Mouse (Mus musculus) heart, embryonic 13.5 days (tissue): ENCODE results near the gene Rrp8. TPM values are rescaled to one million over a fixed set of nuclear protein-coding genes. Genes with fewer than 3 reads are reported as not detected.
"Not testable (repeated sequence)": the region's sequence is repeated elsewhere in the genome, so short reads cannot be mapped to it uniquely, and the experiment has no call there.

Experiments used
- ATAC-seq: fragments of 200-750 bp; cut with Nextera tagmentation; 2 replicates; pipeline ENCODE4 v1.8.0; 2017; ENCODE audit warnings: moderate TSS enrichment; ENCODE audit not compliant: insufficient number of reproducible peaks, low FRiP score, low TSS enrichment; ENCODE audit errors: extremely low read depth
- H3K27ac ChIP-seq: fragments of 300-500 bp; sonication (generic); replicated peaks from 2 replicates; pipeline ENCODE4 v1.5.1; 2015; ENCODE audit warnings: moderate library complexity, mild to moderate bottlenecking, inconsistent platforms
- H3K27me3 ChIP-seq: fragments of 300-500 bp; sonication (generic); replicated peaks from 2 replicates; pipeline ENCODE4 v1.6.1; 2015; ENCODE audit warnings: mild to moderate bottlenecking, inconsistent platforms
- H3K36me3 ChIP-seq: fragments of 300-500 bp; sonication (generic); 2 replicates; pipeline ENCODE4 v1.6.1; 2015; ENCODE audit warnings: mild to moderate bottlenecking, inconsistent platforms
- H3K4me1 ChIP-seq: fragments of 300-500 bp; sonication (generic); 2 replicates; pipeline ENCODE4 v1.6.1; 2015; ENCODE audit warnings: inconsistent platforms
- H3K4me2 ChIP-seq: fragments of 300-500 bp; sonication (generic); 2 replicates; pipeline ENCODE4 v1.6.1; 2015; ENCODE audit warnings: inconsistent platforms, mild to moderate bottlenecking, moderate library complexity
- H3K4me3 ChIP-seq: fragments of 300-500 bp; sonication (generic); 2 replicates; pipeline ENCODE4 v1.5.1; 2015; ENCODE audit warnings: moderate library complexity, mild to moderate bottlenecking, inconsistent platforms
- H3K9ac ChIP-seq: fragments of 300-500 bp; sonication (generic); 2 replicates; pipeline ENCODE4 v1.6.1; 2015; ENCODE audit warnings: inconsistent platforms, mild to moderate bottlenecking, moderate library complexity
- H3K9me3 ChIP-seq: fragments of 300-500 bp; sonication (generic); 2 replicates; pipeline ENCODE4 v1.6.1; 2016; ENCODE audit warnings: inconsistent platforms
- WGBS: fragments of 180-500 bp; shearing (Covaris S2); methylation state at CpG from one replicate; pipeline ENCODE4 v1.1.7; 2015; ENCODE audit warnings: mixed read lengths; 5-methylcytosine and 5-hydroxymethylcytosine counted together
- polyA plus RNA-seq: library from polyadenylated mRNA; unstranded; fragments of >200 nt; fragmentation: Nextera tagmentation; extraction: Ambion mirVana; gene quantifications from 2 replicates; pipeline ENCODE4 v1.2.1, GENCODE M21; 2015

Rrp8 gene
- polyA plus RNA-seq, 1 experiment from 2014 or later = 25.1 TPM

- peak within 1 kb of the TSS; percentile 98 for H3K9ac ChIP-seq
- ATAC-seq = peak; percentile 86
- H3K4me3 ChIP-seq = peak within 1 kb of the TSS; percentile 92
- H3K9me3 ChIP-seq = no peaks in the 10 kb centered on the region
- H3K27me3 ChIP-seq = no peaks in the 10 kb centered on the region
- peak within 1 kb of the TSS; percentile 85 for H3K4me2 ChIP-seq
- under 1% methylated on average over 61 of the region's 67 CpGs for WGBS
- H3K27ac ChIP-seq = peak within 1 kb of the TSS; percentile 83
- peaks cover 71% of the 10 kb centered on the region for H3K36me3 ChIP-seq
- H3K4me1 ChIP-seq = peaks cover 26% of the 10 kb centered on the region
Measured at GRCm38 (mm10) chr7:105743926-105744590, 6.9 kb upstream of the Rrp8 start, which contains the start of gene Taf10. Gene Taf10 (minus strand): TSS chr7:105744361.

- H3K4me3 ChIP-seq = peak overlapping the region; percentile 92
- peak overlapping the region; percentile 83 for H3K27ac ChIP-seq
- peak overlapping the region; percentile 85 for H3K4me2 ChIP-seq
- not testable (repeated sequence) for H3K9me3 ChIP-seq, H3K27me3 ChIP-seq, ATAC-seq
- peaks cover 64% of the 10 kb centered on the region for H3K36me3 ChIP-seq
- WGBS = 31% methylated on average over 20 of the region's 20 CpGs
- H3K4me1 ChIP-seq = peaks cover 31% of the 10 kb centered on the region
- peak overlapping the region; percentile 98 for H3K9ac ChIP-seq
Measured at GRCm38 (mm10) chr7:105743246-105743925, 6.2 kb upstream of the Rrp8 start.

GRCm38 (mm10) chr7:105742539-105743215 is 5.5 kb upstream of the Rrp8 start:
- 77% methylated on average over 7 of the region's 7 CpGs for WGBS
- not testable (repeated sequence) for H3K9me3 ChIP-seq, ATAC-seq, H3K27me3 ChIP-seq
- H3K36me3 ChIP-seq = peaks cover 57% of the 10 kb centered on the region
- H3K4me2 ChIP-seq = peak overlapping the region; percentile 85
- H3K27ac ChIP-seq = 0 out of 2 replicates have a peak overlapping the region, but pooled peaks have one; percentile 83
- H3K4me1 ChIP-seq = peaks cover 38% of the 10 kb centered on the region
- H3K4me3 ChIP-seq = peak overlapping the region; percentile 92
- peak overlapping the region; percentile 98 for H3K9ac ChIP-seq

- Histone ChIP-seq H3K9ac (no peak overlapping the region), H3K27ac (no peak overlapping the region), H3K4me2 (no peak overlapping the region), H3K4me3 (no peak overlapping the region), H3K9me3 (no peaks in the 10 kb centered on the region), H3K27me3 (no peaks in the 10 kb centered on the region), H3K4me1 (peaks cover 41% of the 10 kb centered on the region), H3K36me3 (peaks cover 50% of the 10 kb centered on the region)
- WGBS = 86% methylated on average over 9 of the region's 9 CpGs
- no peak for ATAC-seq
Measured at GRCm38 (mm10) chr7:105741978-105742377, 4.8 kb upstream of the Rrp8 start.

- 83% methylated on average over 6 of the region's 6 CpGs for WGBS
- H3K27me3 ChIP-seq = no peaks in the 10 kb centered on the region
- no peak overlapping the region for H3K4me3 ChIP-seq
- H3K36me3 ChIP-seq = peaks cover 41% of the 10 kb centered on the region
- no peak for ATAC-seq
- H3K27ac ChIP-seq = no peak overlapping the region
- no peak overlapping the region for H3K9ac ChIP-seq
- peaks cover 41% of the 10 kb centered on the region for H3K4me1 ChIP-seq
- H3K4me2 ChIP-seq = no peak overlapping the region
- H3K9me3 ChIP-seq = no peaks in the 10 kb centered on the region
Measured at GRCm38 (mm10) chr7:105740851-105741250, 3.7 kb upstream of the Rrp8 start.

GRCm38 (mm10) chr7:105740089-105740795 is 3.1 kb upstream of the Rrp8 start:
- ATAC-seq = no peak
- H3K4me3 ChIP-seq = no peak overlapping the region
- no peaks in the 10 kb centered on the region for H3K27me3 ChIP-seq
- peak overlapping the region; percentile 98; the same call in 1 of the 2 replicates for H3K27ac ChIP-seq
- H3K4me1 ChIP-seq = peaks cover 47% of the 10 kb centered on the region
- H3K36me3 ChIP-seq = peaks cover 41% of the 10 kb centered on the region
- no peak overlapping the region for H3K4me2 ChIP-seq
- WGBS = 89% methylated on average over 13 of the region's 13 CpGs
- 0 out of 2 replicates have a peak overlapping the region, but pooled peaks have one; percentile 68 for H3K9ac ChIP-seq
- H3K9me3 ChIP-seq = no peaks in the 10 kb centered on the region

- WGBS = 4% methylated on average over 3 of the region's 3 CpGs
- H3K27me3 ChIP-seq = no peaks in the 10 kb centered on the region
- no peaks in the 10 kb centered on the region for H3K9me3 ChIP-seq
- peak; percentile 54; the same call in 1 of the 2 replicates for ATAC-seq
- peak overlapping the region; percentile 99 for H3K9ac ChIP-seq
- H3K36me3 ChIP-seq = peaks cover 50% of the 10 kb centered on the region
- H3K4me2 ChIP-seq = peak overlapping the region; percentile 92
- H3K4me1 ChIP-seq = peaks cover 47% of the 10 kb centered on the region
- H3K27ac ChIP-seq = peak overlapping the region; percentile 98
- H3K4me3 ChIP-seq = peak overlapping the region; percentile 96
Measured at GRCm38 (mm10) chr7:105738948-105739347, 1.8 kb upstream of the Rrp8 start.

GRCm38 (mm10) chr7:105738286-105738685 is 1.1 kb upstream of the Rrp8 start:
- H3K27me3 ChIP-seq = no peaks in the 10 kb centered on the region
- 32% methylated on average over 2 of the region's 2 CpGs for WGBS
- peaks cover 56% of the 10 kb centered on the region for H3K36me3 ChIP-seq
- no peak for ATAC-seq
- H3K27ac ChIP-seq = peak overlapping the region; percentile 98
- peaks cover 44% of the 10 kb centered on the region for H3K4me1 ChIP-seq
- peak overlapping the region; percentile 92 for H3K4me2 ChIP-seq
- H3K9ac ChIP-seq = peak overlapping the region; percentile 99
- no peaks in the 10 kb centered on the region for H3K9me3 ChIP-seq
- H3K4me3 ChIP-seq = peak overlapping the region; percentile 96

GRCm38 (mm10) chr7:105737648-105738047 is 463 bp upstream of the Rrp8 start:
- H3K36me3 ChIP-seq = peaks cover 56% of the 10 kb centered on the region
- peak overlapping the region; percentile 96 for H3K4me3 ChIP-seq
- 12% methylated on average over 3 of the region's 3 CpGs for WGBS

GRCm38 (mm10) chr7:105736264-105736901 is 802 bp downstream of the Rrp8 start, which contains the start of gene Ilk:
Gene Ilk (plus strand): TSS chr7:105736592.
- Histone ChIP-seq H3K4me2 (peak within 1 kb of the TSS; percentile 92), H3K9me3 (no peaks in the 10 kb centered on the region), H3K27me3 (no peaks in the 10 kb centered on the region), H3K9ac (peak within 1 kb of the TSS; percentile 99), H3K4me1 (peaks cover 37% of the 10 kb centered on the region), H3K4me3 (peak within 1 kb of the TSS; percentile 96), H3K36me3 (peaks cover 56% of the 10 kb centered on the region), H3K27ac (peak within 1 kb of the TSS; percentile 98)
- ATAC-seq = peak; percentile 95
- WGBS = under 1% methylated on average over 41 of the region's 62 CpGs

More at GRCm38 (mm10) chr7:105737648-105738047, 463 bp upstream of the Rrp8 start:
- Histone ChIP-seq H3K4me1 (peaks cover 37% of the 10 kb centered on the region), H3K4me2 (peak overlapping the region; percentile 92), H3K27me3 (no peaks in the 10 kb centered on the region), H3K27ac (peak overlapping the region; percentile 98), H3K9ac (peak overlapping the region; percentile 99), H3K9me3 (no peaks in the 10 kb centered on the region)
- no peak for ATAC-seq
